Mouse (Mus musculus): ENCODE data around the gene Gltp. TPM values are rescaled to one million over a fixed set of nuclear protein-coding genes. Genes with fewer than 3 reads are reported as not detected.

Gltp gene
- polyA plus RNA-seq, 1 experiment from 2014 or later = 39.1 TPM

DNA sequence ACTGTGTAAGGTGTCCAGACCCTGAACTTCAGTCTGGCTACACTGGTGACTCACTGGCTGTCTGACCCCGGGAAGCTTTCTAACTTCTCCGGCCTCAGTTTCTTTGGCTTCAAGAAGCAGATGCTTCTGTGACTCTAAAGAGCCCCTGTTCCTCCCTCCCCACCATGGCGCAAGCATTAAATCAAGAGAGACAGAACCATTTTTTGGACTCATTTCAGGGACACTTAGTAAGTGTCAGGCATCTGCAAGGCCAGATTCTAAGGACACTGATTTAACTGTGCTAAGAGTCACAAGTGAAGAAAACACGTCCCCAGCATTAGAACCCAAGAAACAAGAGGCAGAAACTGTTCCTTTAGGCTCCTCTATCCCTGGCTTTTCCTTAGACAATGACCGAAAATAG lies 4.8 kb downstream of the Gltp start:
- Histone ChIP-seq H3K9me3 (ENCODE audit: control insufficient read depth, low read length) (no peaks in the 10 kb centered on the region), H3K4me2 (ENCODE audit: low read length) (no peak overlapping the region), H3K27ac (replicated peaks in 1 of 2; ENCODE audit: control insufficient read depth in 1 of 2, insufficient read depth in 1 of 2, low read depth in 2 of 2, low read length in 2 of 2) (no peak overlapping the region), H3K27me3 (ENCODE audit: control insufficient read depth, insufficient read depth, low read length) (no peaks in the 10 kb centered on the region), H3K4me1 (ENCODE audit: control insufficient read depth in 2 of 2, insufficient read depth in 2 of 2, low read length in 2 of 2) (peaks cover 10 to 19% of the 10 kb centered on the region in 2 experiments), H3K36me3 (ENCODE audit: control insufficient read depth, insufficient read depth, low read length) (no peaks in the 10 kb centered on the region), H3K9ac (ENCODE audit: low read length) (no peak overlapping the region), H3K4me3 (ENCODE audit: control insufficient read depth in 1 of 2, insufficient read depth in 1 of 2, low read depth in 1 of 2, low read length in 2 of 2) (no peak overlapping the region)
- no peak for ATAC-seq (ENCODE audit: insufficient number of reproducible peaks, insufficient read depth, low FRiP score, low read depth)
- WGBS = 89% methylated on average over 5 of the region's 5 CpGs

DNA sequence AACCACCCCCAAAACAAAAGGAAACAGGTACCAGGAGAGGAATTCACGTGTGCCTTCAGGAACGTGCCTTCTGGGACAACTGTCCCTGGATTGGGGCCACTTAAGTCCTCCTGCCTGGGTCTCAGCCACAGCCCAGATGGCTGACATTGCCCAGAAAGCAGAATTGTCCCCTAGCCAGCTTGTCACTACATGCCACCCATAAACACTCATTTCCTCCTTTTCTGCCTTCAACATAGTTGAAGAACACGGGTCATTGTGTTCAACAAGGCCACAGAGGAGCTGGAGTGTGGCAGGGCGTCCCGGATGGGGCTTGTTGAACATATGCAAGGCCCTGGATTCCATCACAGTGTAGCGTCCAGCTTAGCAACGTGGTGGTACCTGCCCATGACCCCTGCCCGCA lies 9.1 kb downstream of the Gltp start:
- no peak overlapping the region for H3K9ac ChIP-seq (ENCODE audit: low read length)
- no peak for ATAC-seq (ENCODE audit: insufficient number of reproducible peaks, insufficient read depth, low FRiP score, low read depth)

DNA sequence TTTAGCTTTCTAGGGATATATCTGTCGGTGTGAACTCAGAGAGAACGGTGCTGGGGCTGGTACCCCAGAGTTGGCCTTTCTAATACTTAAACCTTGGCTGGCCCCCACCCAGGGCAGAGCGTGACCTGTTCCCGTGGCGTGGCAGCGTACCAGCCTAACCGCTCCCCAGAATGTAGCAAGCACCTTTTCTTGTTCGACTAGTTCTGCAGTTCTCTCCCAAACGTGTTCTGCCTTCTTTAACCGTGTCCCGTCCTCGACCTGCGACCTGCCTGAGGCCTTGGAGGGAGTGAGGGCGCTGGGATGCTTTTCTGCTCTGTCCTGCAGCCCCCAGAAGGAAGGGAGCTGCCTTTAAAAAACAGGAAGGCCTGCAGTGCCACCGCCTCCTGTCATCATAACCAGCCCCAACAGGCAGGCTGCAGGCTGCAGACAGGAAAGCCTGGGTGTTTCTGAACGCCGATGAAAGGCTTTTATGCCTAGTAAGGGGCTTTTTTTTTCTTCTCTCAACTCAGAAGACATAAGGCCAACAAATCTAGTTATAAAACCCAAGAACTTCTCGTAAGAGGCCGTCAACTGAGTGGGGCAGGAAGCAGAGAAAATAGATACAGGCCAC lies 10.0 kb downstream of the Gltp start:
- Histone ChIP-seq H3K4me3 (ENCODE audit: control insufficient read depth in 1 of 2, insufficient read depth in 1 of 2, low read depth in 1 of 2, low read length in 2 of 2) (no peak overlapping the region), H3K4me2 (ENCODE audit: low read length) (no peak overlapping the region), H3K4me1 (ENCODE audit: control insufficient read depth in 2 of 2, insufficient read depth in 2 of 2, low read length in 2 of 2) (peaks cover 11 to 18% of the 10 kb centered on the region in 2 experiments), H3K36me3 (ENCODE audit: control insufficient read depth, insufficient read depth, low read length) (peaks cover 9% of the 10 kb centered on the region; the same call in 1 of the 2 replicates), H3K9me3 (ENCODE audit: control insufficient read depth, low read length) (no peaks in the 10 kb centered on the region), H3K9ac (ENCODE audit: low read length) (peak overlapping the region; percentile 8; the same call in 1 of the 2 replicates), H3K27ac (replicated peaks in 1 of 2; ENCODE audit: control insufficient read depth in 1 of 2, insufficient read depth in 1 of 2, low read depth in 2 of 2, low read length in 2 of 2) (0 out of 4 replicates have a peak overlapping the region, but pooled peaks of 1 of the 2 experiments have one; percentile 6), H3K27me3 (ENCODE audit: control insufficient read depth, insufficient read depth, low read length) (no peaks in the 10 kb centered on the region)
- 59% methylated on average over 19 of the region's 19 CpGs for WGBS
- no peak for ATAC-seq (ENCODE audit: insufficient number of reproducible peaks, insufficient read depth, low FRiP score, low read depth)

More for the DNA sequence above, 9.1 kb downstream of the Gltp start:
- Histone ChIP-seq H3K4me2 (ENCODE audit: low read length) (no peak overlapping the region), H3K36me3 (ENCODE audit: control insufficient read depth, insufficient read depth, low read length) (peaks cover 3% of the 10 kb centered on the region; the same call in 1 of the 2 replicates), H3K4me1 (ENCODE audit: control insufficient read depth in 2 of 2, insufficient read depth in 2 of 2, low read length in 2 of 2) (peaks cover 11 to 18% of the 10 kb centered on the region in 2 experiments), H3K9me3 (ENCODE audit: control insufficient read depth, low read length) (no peaks in the 10 kb centered on the region), H3K27me3 (ENCODE audit: control insufficient read depth, insufficient read depth, low read length) (no peaks in the 10 kb centered on the region), H3K27ac (replicated peaks in 1 of 2; ENCODE audit: control insufficient read depth in 1 of 2, insufficient read depth in 1 of 2, low read depth in 2 of 2, low read length in 2 of 2) (no peak overlapping the region), H3K4me3 (ENCODE audit: control insufficient read depth in 1 of 2, insufficient read depth in 1 of 2, low read depth in 1 of 2, low read length in 2 of 2) (no peak overlapping the region)
- 58% methylated on average over 8 of the region's 8 CpGs for WGBS

DNA sequence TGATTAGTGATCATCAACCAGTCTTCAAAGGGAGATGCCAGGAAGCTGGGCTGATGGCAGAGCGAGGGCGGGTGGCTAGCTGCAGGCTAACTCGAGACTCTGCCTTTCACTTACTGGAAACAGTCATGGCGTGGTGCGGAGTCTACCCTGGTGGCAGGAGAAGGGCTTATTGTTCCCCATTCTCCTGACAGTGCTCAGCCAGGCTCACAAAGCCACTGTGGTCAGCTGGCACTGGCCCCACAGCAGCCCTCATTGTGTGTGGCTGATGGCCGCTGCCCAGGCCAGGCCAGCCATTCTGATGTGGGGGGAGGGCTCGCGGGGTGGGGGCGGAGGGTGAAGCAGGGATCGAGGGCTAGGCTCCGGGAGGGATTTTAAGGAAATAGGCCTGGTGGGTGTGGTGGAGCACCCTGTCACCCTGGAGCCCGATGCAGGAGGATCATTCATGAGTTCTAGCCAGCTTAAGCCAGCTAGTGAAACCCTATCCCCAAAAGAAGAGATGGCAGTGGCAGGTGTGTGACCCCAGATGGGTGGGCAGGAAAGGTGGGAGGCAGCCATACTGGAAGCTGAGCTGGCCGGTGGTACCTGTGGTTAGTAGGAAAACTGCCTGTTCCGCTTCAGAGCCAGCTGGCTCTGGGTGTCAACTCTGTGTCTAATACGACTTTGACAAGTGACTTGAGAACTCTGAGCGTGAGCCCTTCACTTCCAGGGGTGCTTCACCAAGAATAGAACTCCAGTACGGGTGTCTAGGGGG lies 10.8 kb downstream of the Gltp start:
- ATAC-seq (ENCODE audit: insufficient number of reproducible peaks, insufficient read depth, low FRiP score, low read depth) = no peak

DNA sequence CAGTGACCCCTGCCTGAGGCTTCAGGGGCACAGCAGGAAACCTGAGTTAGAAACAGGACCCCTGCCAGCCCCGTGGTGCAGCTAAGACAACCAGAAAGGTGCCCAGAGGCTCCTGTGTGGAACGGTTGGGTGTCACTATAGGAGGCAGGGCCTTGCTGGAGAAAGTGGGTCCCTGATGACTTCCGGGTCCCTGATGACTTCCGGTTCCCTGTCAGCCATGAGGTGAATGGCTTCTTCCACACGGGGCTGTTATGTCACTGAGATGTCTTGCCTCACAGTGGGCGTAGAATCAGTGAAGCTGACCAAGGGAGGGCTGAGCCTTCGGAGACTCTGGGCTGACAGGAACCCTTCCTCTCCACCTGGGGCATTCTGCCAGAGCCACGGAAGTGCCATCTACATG lies 16.2 kb downstream of the Gltp start:
- no peak overlapping the region for H3K4me2 ChIP-seq (ENCODE audit: low read length)
- H3K4me1 ChIP-seq (ENCODE audit: control insufficient read depth in 2 of 2, insufficient read depth in 2 of 2, low read length in 2 of 2) = 0 out of 4 replicates have a peak, but pooled peaks cover 0 to under 1% of the 10 kb centered on the region in 2 experiments
- no peaks in the 10 kb centered on the region for H3K27me3 ChIP-seq (ENCODE audit: control insufficient read depth, insufficient read depth, low read length)
- WGBS = 79% methylated on average over 8 of the region's 8 CpGs
- no peaks in the 10 kb centered on the region for H3K9me3 ChIP-seq (ENCODE audit: control insufficient read depth, low read length)
- H3K9ac ChIP-seq (ENCODE audit: low read length) = no peak overlapping the region
- H3K4me3 ChIP-seq (ENCODE audit: control insufficient read depth in 1 of 2, insufficient read depth in 1 of 2, low read depth in 1 of 2, low read length in 2 of 2) = no peak overlapping the region
- H3K36me3 ChIP-seq (ENCODE audit: control insufficient read depth, insufficient read depth, low read length) = peaks cover 16% of the 10 kb centered on the region; the same call in 1 of the 2 replicates
- no peak for ATAC-seq (ENCODE audit: insufficient number of reproducible peaks, insufficient read depth, low FRiP score, low read depth)
- no peak overlapping the region for H3K27ac ChIP-seq (replicated peaks in 1 of 2; ENCODE audit: control insufficient read depth in 1 of 2, insufficient read depth in 1 of 2, low read depth in 2 of 2, low read length in 2 of 2)

More for the DNA sequence above, 10.8 kb downstream of the Gltp start:
- no peak overlapping the region for H3K4me2 ChIP-seq (ENCODE audit: low read length)
- H3K27me3 ChIP-seq (ENCODE audit: control insufficient read depth, insufficient read depth, low read length) = no peaks in the 10 kb centered on the region
- WGBS = 68% methylated on average over 17 of the region's 17 CpGs
- H3K36me3 ChIP-seq (ENCODE audit: control insufficient read depth, insufficient read depth, low read length) = peaks cover 9% of the 10 kb centered on the region; the same call in 1 of the 2 replicates
- H3K4me1 ChIP-seq (ENCODE audit: control insufficient read depth in 2 of 2, insufficient read depth in 2 of 2, low read length in 2 of 2) = peaks cover 11 to 18% of the 10 kb centered on the region in 2 experiments
- H3K4me3 ChIP-seq (ENCODE audit: control insufficient read depth in 1 of 2, insufficient read depth in 1 of 2, low read depth in 1 of 2, low read length in 2 of 2) = no peak overlapping the region
- no peaks in the 10 kb centered on the region for H3K9me3 ChIP-seq (ENCODE audit: control insufficient read depth, low read length)
- H3K9ac ChIP-seq (ENCODE audit: low read length) = peak overlapping the region; percentile 8; the same call in 1 of the 2 replicates
- H3K27ac ChIP-seq (replicated peaks in 1 of 2; ENCODE audit: control insufficient read depth in 1 of 2, insufficient read depth in 1 of 2, low read depth in 2 of 2, low read length in 2 of 2) = 0 out of 4 replicates have a peak overlapping the region, but pooled peaks of 1 of the 2 experiments have one; percentile 6

- 86% methylated on average over 13 of the region's 13 CpGs for WGBS
- H3K4me3 ChIP-seq (ENCODE audit: control insufficient read depth in 1 of 2, insufficient read depth in 1 of 2, low read depth in 1 of 2, low read length in 2 of 2) = no peak overlapping the region
- H3K4me1 ChIP-seq (ENCODE audit: control insufficient read depth in 2 of 2, insufficient read depth in 2 of 2, low read length in 2 of 2) = no peaks in the 10 kb centered on the region
- H3K27ac ChIP-seq (replicated peaks in 1 of 2; ENCODE audit: control insufficient read depth in 1 of 2, insufficient read depth in 1 of 2, low read depth in 2 of 2, low read length in 2 of 2) = no peak overlapping the region
- no peaks in the 10 kb centered on the region for H3K27me3 ChIP-seq (ENCODE audit: control insufficient read depth, insufficient read depth, low read length)
- ATAC-seq (ENCODE audit: insufficient number of reproducible peaks, insufficient read depth, low FRiP score, low read depth) = no peak
- no peaks in the 10 kb centered on the region for H3K9me3 ChIP-seq (ENCODE audit: control insufficient read depth, low read length)
- no peak overlapping the region for H3K9ac ChIP-seq (ENCODE audit: low read length)
- peaks cover 16% of the 10 kb centered on the region; the same call in 1 of the 2 replicates for H3K36me3 ChIP-seq (ENCODE audit: control insufficient read depth, insufficient read depth, low read length)
- H3K4me2 ChIP-seq (ENCODE audit: low read length) = no peak overlapping the region
Measured at GRCm38 (mm10) chr5:114673114-114673513, 17.7 kb downstream of the Gltp start.

- no peaks in the 10 kb centered on the region for H3K9me3 ChIP-seq (ENCODE audit: control insufficient read depth, low read length)
- 85% methylated on average over 5 of the region's 5 CpGs for WGBS
- ATAC-seq (ENCODE audit: insufficient number of reproducible peaks, insufficient read depth, low FRiP score, low read depth) = no peak
Measured at GRCm38 (mm10) chr5:114669014-114669413, 21.8 kb downstream of the Gltp start.

More at GRCm38 (mm10) chr5:114669014-114669413, 21.8 kb downstream of the Gltp start:
- Histone ChIP-seq H3K36me3 (ENCODE audit: control insufficient read depth, insufficient read depth, low read length) (peaks cover 3% of the 10 kb centered on the region; the same call in 1 of the 2 replicates), H3K27me3 (ENCODE audit: control insufficient read depth, insufficient read depth, low read length) (no peaks in the 10 kb centered on the region), H3K4me2 (ENCODE audit: low read length) (no peak overlapping the region), H3K4me3 (ENCODE audit: control insufficient read depth in 1 of 2, insufficient read depth in 1 of 2, low read depth in 1 of 2, low read length in 2 of 2) (no peak overlapping the region), H3K4me1 (ENCODE audit: control insufficient read depth in 2 of 2, insufficient read depth in 2 of 2, low read length in 2 of 2) (no peaks in the 10 kb centered on the region), H3K9ac (ENCODE audit: low read length) (no peak overlapping the region), H3K27ac (replicated peaks in 1 of 2; ENCODE audit: control insufficient read depth in 1 of 2, insufficient read depth in 1 of 2, low read depth in 2 of 2, low read length in 2 of 2) (no peak overlapping the region)

All from heart, embryonic 14.5 days (tissue).